Mouse (Mus musculus) liver (tissue): ENCODE results near the gene Wdr63.
A peak's percentile ranks its signal among the peaks of the same experiment; 100 is the strongest.

ENCODE experiments used
- DNase-seq: peaks from one replicate; pipeline ENCODE4 v3.0.0-alpha.2; 2020; ENCODE audit warnings: mixed read lengths

Gene Wdr63

DNA sequence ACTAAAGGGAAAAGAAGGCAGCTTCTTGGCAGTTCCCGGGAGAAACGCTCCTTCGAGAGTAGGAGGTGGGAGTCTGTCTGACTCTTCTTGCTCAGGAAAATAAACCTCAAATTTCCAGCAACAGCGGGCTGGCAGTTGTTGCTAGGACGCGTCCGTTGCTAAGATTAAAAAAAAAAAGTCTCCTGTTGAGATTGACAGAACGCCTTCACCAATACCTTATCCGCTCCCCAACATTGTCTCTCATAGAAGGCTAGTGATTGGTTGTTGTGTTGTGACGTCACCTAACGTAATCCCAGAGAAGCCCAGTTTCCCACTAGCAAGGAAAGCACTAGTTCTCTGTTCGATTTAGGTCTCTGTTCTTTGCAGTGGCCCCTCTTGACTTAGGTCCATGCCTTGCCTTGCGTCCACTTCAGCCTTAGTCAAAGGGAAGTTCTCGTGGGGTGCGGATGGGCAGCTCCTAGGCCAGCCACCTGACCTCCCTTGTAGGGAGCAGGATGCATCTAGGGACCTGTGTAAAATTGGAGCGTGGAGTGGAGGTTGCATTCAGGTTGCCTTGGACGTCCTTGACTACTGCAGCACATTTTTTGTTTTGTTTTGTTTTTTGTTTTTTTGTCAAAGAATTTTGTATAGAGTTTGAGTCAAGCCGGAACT, at the start of gene Wdr63:
Gene Wdr63, minus strand, starts transcription at position 210 of the 651 bp plus-strand sequence.
- peak; percentile 11 for DNase-seq

DNA sequence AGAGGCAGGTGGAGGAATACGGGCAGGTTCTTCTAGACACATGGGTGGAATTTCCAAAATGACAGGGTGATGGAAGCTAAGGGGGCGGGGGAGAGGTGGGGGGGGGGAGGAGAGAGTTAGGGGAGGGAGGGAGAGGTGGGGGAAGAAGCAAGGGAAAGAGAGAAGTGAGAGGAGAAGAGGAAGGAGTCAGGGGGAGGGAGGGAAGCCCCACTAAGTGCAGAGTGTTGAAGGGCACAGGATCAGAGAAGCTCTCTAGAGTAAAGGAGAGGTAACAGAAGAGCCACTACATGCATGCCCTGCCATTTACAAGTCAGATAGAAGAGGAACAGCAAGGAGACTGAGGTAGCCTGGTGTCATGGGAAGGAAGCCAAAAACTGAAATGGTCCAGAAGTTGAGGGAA, 48.9 kb upstream of the Wdr63 start:
- DNase-seq, result no peak

DNA sequence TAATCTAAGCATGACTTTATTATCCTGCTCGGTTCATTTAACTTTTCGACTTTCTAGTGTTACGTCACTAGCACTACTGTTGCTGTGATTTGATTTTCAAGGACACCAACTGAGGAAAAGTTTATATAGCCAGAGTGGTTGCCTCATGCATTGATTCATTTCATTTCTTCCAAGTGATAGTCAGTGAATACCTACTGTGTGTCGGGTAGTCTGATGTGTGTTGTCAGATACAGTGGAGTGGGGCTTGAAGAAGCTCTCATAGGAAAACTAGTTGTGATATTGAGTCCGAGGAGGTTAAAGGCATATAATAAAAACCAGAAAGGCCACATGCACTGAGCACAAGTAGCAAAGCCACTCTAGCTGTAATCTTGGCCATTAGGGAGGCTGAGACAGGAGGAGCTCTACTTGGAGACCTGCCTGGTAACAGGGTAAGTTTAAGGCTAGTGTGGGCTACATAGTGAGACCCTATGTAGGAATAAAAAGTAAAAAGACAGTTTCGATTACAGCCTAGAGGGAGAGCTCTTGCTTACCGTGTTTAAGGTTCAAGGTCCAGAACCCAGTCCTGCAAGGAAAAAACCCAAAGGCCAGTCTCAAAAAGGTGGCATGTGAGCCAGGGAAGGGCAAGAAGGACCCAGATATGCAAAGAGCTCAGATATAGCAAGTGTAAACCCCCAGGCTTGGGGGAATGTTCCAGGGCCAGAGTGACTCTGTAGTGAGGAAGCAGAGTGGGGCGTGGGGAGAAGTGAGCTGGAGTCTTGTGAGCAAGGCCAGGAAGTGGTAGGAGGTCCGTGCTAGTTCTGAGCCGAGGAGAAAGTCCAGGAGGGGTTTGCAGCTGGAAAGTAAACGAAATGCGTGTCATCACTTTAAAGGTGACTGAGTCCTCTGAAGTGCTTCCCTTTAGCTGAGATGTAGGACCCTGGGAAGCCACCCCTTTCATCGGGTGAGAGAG, 48.0 kb upstream of the Wdr63 start:
- no peak for DNase-seq

DNA sequence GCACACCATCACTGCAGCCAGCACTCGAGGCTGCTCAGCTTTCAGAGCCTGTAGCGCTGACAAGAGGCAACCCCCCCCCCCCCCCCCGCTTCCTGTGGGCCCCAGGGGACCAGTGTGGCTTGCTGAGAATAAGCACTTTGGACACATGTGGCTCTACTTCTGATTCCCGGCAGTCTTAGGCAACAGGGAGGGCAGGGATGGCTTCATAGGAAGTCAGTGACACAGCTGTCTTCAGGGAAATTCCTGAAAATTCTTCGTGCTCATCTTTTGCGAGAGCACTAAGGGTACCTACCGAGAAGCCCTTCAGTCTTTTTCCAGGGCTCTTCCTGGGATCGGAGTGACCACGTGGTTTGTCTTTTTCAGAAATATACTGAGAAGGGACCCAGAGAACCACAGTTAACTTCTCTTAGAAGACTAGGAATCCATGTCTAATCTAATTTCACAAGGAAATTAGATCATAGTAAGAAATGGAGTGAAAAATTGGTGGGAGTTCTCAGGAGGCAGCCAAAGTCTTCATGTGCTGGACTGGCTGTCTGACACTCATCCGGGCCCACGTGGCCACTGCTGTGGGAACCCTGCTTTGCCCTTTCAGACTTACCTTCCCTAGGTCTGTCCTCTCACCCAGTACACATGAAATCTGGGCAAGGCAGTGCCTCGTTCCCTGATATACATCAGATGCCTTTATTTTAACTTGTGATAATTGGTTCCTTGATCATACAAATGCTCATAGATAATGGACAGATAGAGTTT, 46.1 kb upstream of the Wdr63 start:
- DNase-seq, result peak; percentile 29

DNA sequence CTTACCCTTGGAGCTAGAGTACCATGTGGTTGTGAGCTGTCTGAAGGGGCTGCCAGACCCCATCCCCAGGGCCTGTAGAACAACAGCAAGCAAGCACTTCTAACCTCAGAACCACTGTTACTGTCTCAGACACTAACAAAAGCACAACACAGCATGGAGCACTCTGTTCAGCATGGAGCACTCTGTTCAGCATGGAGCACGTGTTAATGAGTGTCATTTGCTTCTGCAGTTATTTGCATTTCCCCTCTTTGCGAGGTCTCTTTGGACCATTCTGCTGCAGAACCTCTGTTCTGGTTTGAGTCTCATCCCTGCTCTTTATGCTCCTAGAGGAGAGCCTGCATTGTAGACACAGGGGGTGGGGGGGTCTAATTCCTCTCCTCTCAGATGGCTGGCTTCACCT, 45.0 kb upstream of the Wdr63 start:
- no peak for DNase-seq

DNA sequence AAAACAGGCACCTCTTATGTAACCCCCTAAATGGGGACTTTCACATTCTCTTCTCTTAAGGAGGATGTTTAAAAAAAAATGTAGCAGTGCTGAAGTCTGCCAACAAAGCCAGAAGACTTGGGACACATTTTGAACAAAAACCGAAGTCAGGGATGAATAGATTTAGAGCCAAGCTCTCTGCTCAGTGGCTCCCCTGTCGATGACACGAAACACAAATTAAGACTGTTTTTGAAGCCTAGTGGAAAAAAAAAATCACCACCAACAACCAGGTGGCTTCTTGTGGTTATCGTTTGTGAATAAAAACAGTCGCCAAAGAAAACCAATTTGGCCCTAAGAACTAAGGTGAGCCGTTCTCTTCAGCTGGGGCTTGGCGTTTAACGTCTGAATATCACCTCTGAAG, 44.4 kb upstream of the Wdr63 start:
- DNase-seq, result no peak

DNA sequence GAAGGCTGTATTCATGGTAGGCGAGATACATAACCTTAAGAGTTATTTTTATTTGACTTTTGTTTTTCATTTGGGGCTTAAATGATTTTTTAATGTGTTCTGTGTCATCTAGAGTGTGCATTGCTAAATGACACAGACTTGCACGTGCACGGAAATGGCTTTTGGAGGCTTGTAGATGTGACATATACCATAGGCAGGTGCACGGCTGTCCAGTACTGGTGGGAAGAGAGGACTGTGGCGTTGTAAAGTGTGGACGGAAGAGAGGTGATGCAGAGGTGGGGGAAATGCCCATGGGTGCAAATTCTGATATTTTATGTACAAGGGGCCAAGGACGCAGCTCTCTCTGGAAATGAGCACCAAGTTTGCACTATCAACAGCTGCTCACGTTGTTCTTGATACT, 43.8 kb upstream of the Wdr63 start:
- no peak for DNase-seq

DNA sequence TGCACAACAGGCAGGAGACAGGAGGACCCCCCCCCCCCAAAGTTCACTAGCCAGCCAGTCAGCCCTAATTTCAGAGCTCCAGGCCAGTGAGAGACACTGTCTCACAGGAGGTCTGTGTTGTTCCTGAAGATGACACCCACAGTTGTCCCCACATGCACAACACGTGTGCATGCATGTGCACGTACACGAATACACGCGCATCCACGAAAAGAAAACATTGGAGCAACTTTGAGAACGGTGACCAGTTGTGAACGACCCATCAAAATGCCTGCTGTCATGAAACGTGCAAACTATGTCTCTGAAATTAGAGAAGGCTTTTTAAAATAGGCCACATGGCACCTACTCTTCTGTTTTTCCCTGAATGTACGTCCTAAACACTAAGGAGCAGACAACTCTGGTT, 43.4 kb upstream of the Wdr63 start:
- DNase-seq, result no peak

DNA sequence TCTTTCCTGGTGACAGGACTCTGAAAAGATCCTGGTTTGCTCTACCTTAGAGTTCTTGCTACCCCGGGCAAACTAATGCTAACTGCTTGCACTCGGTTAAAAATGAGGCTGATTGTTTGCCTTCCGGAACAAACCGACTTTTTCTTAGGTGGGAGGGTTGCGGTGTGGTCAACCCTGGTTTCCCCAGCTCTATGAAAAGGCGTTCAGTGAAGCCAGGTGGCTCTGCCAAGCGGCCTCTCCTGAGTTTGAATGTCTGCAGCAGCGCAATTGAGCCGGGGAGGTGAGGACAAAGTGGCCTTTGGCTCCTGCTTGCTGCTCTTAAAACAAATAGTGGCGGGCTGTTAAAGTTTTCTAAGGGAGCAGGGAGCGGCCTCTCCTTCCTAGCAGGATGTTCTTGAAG, 42.6 kb upstream of the Wdr63 start:
- DNase-seq, result no peak

DNA sequence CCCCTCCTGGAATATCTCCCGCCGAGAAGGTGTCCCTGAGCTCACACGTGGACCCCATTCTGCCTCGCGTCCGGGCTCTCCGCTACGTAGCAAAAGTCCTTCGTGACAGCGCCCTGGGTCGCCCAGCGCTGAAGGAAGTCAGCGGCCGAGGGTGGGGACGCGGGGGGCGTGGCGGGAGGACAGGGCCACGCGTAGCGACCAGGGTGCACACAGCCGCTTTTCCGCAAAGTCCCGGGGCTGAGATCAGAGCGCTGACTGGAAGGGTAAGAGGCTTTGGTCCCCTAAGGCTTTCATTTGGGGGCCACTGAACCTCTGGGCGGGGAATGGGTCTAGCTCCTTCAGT, 42.1 kb upstream of the Wdr63 start:
- DNase-seq, result peak; percentile 47

DNA sequence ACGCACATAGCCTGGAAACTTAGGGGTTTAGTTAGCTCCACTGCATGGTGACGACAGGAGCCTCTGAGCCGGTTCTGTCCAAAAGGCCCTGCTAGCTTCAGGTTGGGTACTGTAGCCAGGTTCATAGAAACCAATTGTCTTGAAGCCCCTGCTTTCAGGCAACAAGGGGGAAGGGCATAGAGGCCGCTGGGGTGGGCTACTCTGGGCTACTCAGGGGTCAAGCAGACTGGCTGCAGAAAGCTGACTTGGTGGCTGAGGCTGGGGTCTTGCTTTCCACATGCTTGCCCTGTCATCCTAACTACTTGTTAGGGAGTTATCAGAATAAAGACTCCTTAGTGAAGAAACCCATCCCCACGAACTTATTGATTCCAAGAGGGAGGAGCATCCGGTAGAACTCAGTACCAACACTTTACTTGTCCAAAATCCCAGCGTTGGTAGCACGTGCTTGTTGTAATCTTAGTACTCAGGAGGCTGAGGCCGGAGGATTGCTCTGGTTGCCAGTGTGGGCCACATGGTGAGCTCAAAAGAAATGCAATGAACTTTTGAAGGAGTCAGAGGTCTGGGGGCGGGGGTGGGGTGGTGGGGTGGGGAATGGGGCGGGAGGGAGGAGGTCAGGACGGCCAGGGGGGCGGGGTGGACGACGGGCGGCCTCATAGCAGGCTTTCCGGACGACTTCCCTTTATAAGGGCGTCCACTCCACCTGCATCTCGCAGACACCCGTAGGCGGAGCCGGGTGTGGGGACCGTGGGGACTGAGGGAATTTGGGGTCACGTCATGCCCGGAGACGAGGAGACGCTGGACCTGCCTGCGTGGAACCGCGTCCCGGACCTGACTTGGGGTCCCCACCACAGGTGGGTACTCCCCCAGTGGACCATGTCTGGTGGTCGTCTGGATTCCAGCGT, 41.5 kb upstream of the Wdr63 start, which contains the start of gene Mcoln2:
Gene Mcoln2, plus strand, starts transcription at position 678 of the 902 bp plus-strand sequence.
- peak; percentile 46 for DNase-seq

DNA sequence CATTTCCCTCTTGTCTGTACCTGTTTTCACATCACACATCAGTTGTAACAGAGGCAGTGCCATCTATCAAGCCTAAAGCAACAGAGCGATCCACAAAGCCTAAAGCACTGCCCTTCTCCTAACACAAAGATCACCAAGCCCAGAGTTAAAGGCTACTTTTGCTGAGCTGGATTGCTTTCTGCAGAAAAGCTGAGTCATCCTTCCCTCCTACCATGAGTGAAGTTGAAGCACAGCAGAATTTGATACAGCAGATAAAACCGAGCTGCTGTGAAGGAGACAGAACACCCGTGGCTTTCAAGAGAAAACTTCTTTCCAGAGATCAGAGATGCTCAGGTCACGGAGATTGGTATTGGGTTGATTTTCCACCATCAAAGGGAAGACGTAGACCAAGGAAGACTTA, 38.2 kb upstream of the Wdr63 start:
- DNase-seq, result no peak

DNA sequence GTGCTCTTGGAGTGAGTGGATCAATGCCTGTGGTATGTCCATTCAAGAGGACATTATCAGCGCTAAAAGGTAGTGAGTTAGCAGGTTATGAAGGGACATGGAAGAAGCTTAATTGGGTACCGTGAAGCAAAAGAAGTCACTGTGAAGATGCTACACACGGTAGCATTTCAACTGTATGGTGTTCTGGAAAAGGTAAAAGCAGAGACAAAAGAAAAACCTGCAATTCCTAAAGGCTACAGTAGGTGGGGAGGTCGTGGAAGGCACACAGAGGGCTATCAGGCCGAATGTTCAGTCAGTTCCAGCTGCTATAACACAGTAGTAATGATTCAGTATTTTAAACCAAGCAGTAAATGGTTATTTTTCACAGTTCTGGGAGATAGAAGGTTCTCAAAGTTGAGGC, 37.6 kb upstream of the Wdr63 start:
- no peak for DNase-seq

DNA sequence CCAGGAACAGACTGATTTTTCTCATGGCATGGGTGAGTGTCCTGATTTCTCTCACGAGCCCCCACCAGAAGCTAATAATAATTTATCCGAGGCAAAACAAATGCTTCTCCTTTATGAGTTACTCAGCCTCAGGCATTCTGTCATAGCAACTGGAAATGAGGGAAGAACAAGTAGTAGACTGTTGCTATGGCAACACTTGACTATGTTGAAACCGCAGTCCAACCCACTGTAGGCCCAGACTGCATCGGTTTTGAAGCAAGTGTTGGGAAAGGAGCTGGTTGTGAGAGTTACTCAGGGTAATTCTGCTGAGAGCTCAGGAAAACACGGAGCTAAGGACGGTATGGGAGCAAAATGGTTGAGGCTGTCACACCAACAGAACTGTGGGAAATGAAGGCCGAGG, 34.6 kb upstream of the Wdr63 start:
- no peak for DNase-seq

DNA sequence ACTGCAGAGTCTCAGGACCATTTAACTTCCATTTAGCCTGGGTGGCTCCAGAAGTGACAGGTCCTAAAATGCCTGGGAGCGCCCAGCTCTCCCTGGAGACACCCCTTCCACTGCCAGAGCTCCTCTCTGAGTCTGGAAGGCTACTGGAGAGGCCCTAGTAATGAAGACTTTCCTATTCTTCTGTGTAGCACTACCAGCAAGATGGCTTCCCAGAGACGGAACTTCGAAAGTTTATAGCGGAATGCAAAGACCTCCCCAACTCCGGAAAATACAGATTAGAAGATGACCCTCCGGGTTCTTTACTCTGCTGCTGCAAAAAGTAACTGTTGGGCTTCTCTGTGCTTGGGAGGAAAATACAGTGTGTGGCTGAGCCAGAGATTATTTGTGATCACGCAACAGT, 32.3 kb upstream of the Wdr63 start:
- no peak for DNase-seq

DNA sequence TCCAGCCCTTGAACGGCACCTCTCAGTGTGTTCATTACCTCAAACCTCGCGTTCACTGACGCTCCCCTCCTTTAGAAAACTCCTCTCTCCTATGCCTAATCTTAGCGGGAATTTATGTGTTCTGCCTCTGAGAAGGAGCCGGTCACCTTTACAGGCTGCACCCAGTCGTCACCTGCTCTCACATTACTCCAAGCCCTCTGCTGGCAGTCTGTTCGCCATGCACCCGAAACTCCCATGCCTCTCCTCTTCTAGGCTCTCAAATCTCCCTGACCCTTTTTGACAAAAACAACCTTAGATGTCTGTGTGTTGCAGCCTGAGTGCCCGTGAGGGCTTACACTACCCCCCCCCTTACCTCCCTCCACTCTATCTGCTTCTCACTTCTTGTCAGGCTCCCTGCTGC, 28.5 kb upstream of the Wdr63 start:
- DNase-seq, result no peak

DNA sequence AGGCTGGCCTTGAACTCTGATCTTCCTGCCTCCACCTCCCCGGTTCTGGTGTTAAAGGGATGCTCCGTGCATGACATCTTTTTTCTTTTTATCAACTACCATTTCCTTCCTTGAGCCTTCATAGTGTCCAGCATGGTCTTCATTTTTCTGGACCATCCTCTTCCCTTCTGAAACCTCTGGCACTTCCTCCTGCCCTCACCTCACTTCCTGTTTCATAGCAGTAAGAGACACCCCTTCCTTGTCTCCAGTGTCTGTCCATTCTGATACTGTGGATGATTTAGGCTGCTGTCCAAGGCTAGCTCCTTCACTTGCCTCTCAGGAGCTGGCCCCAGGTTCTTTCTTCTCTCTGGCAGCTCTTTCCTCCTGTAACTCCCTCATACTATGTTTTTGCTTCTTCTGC, 27.5 kb upstream of the Wdr63 start:
- DNase-seq, result no peak

DNA sequence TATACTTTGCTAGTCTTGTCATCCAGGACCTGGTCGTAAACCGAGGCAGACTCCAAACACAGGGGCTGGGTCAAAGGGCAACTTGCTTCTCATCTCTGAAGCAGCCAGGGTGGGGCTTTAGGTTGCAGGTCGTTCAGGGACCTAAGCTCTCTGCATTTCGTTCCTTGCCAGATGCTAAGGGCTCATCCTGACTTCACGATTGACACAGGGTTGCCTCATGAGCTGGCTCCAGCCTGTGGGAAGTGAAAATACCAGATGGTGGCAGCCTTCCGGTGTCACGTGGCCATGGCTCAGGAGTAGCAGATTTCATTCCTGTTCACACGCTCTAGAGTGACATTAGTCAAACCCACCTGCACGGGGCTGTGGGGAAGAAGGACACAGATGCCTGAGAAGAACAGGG, 26.9 kb upstream of the Wdr63 start:
- DNase-seq, result no peak

DNA sequence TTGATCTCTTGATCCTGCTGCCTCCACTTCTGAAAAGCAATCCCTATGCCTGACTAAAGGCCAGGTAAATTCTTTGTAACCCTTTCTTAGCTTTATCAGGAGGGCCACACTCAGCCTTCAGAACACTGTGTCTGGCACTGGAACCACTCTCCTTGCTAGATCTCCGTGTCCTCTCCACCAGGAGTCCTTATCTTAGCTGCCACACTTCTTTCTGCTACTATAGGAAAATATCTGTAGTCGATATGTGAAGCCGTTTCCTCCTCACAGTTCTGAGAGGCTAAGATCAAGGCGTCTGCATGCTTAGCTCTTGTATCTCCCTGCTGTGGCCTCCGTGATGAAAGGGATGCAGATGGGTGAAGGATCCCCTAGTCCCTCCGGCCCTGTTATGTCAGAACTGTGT, 19.3 kb upstream of the Wdr63 start:
- DNase-seq, result peak; percentile 26

DNA sequence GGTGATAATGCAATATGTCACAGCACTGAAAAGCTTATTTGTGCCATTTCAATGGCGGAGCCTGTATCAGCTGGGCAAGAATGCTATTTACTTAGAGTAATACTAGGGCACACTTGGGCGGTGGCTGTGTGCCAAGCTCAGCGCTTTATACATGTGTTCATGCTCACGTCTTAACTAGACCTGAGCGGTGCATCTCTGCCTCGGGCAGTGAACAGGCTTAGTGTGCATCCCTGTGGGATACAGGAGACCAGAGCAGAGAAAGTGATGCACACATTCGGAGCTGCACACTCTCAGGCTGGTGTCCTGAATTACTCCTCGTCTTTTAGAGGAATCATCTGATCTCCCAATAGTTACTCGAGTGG, 15.5 kb upstream of the Wdr63 start:
- DNase-seq, result no peak

DNA sequence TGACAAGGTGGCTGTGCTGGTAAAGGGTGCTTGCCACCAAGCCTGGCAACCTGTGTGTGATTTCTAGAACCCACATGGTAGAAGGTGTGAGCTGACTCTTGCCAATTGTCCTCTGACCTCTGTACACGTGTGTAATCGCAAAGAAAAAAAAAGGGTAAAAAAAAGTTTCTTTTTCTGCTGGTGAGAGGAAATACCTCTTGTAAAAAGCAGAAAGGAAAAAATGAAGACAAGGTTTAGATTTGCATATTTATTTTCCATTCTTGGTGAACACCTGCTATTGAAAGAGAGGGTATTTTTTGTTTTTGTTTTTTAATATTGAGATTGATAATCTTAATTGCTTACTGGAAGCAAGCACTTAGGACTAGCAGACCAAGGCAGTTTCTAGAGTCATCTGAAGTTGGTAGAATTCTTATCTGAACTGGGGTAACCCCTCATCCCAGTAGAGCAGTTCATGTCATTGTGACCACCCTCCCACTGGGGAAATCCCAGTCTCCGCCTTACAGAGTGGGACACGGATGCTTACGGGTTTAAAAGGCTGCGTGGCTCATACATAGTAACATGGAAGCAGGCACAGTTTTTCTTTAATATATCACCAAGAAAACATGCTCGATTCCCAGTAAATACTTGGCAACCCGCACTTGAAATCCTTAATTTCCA, 15.0 kb upstream of the Wdr63 start:
- DNase-seq, result no peak

DNA sequence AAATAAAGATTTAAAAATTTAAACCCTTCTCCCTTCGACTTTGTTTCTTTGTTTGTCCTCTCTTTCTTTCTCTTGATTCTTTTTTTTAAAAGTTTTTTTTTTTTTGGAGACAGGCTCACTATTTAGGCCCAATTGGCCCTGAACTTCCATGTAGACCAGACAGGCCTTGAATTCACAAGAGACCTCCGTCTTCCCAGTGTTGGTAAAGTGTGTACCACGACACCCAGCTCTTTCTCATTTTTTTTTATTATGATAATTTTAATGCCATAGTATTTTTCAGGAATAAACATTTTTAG, 14.1 kb upstream of the Wdr63 start:
- DNase-seq, result no peak
